Mouse (Mus musculus): ENCODE data around the gene Gm8879. TPM values are rescaled to one million over a fixed set of nuclear protein-coding genes. Genes with fewer than 3 reads are reported as not detected.
"Not testable (repeated sequence)": the region's sequence is repeated elsewhere in the genome, so short reads cannot be mapped to it uniquely, and the experiment has no call there.

The Gm8879 gene
- polyA plus RNA-seq (2017; shearing (Covaris generic)): under 1 TPM in 1 of 3 experiments, not detected in 2; 0.63 TPM

DNA sequence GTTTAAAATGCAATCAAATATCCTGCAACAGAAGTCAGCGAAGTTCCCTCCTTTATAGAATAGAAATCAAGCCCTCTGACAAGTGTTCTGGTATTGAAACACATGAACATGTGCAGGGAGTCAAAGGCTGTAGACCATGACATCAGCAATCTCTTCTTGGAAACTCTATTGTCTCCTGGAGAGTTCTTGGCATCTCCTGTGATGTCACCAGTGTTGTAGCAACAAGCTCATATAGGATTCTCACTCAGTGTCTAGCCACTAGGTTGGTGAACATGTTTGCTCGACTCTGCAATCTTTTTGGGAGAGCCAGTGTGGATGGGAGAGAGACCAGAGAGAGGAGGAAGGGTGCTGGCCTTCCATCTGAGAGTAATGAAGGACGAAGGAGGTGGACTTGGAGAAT, at the start of gene Gm8879:
TSS of gene Gm8879 (plus strand) at position 301 of the 400 bp plus-strand sequence.
- ATAC-seq: not testable (repeated sequence)

- not testable (repeated sequence) for ATAC-seq
These were observed 10.6 kb downstream of the Gm8879 start for GRCm38 (mm10) chr5:11138031-11138430.

Other genes starting within 250 kb of the Gm8879 start
- gene Gm8871, start 179.8 kb upstream of the Gm8879 start, polyA plus RNA-seq (2017; shearing (Covaris generic)): not detected
- under 1 TPM in 1 of 3 experiments, not detected in 2; 0.75 TPM for gene Gm8857, start 179.8 kb upstream of the Gm8879 start, polyA plus RNA-seq (2017; shearing (Covaris generic))
- not detected for gene Gm5861, start 55.4 kb downstream of the Gm8879 start, polyA plus RNA-seq (2017; shearing (Covaris generic))
- gene Gm8890, start 128.4 kb downstream of the Gm8879 start, polyA plus RNA-seq (2017; shearing (Covaris generic)): not detected
- 1 to 10 TPM in 1 of 3 experiments, under 1 TPM in 1, not detected in 1; 0.69 to 2.8 TPM for gene Speer1, start 213.9 kb downstream of the Gm8879 start, polyA plus RNA-seq (2017; shearing (Covaris generic))